Mouse (Mus musculus) testis, adult 10 weeks (tissue): ENCODE data around the gene Olfr916. TPM values are rescaled to one million over a fixed set of nuclear protein-coding genes. Genes with fewer than 3 reads are reported as not detected.

Experiments
- polyA plus RNA-seq: library from polyadenylated mRNA; stranded (reverse); fragments of 350-450 nt; fragmentation: Illumina TruSeq; extraction: RNeasy Lipid Tissue Mini Kit (QIAGEN cat#74804); gene quantifications from one replicate; pipeline ENCODE4 v1.2.3, GENCODE M21; 2014; ENCODE audit warnings: low read depth, low replicate concordance

Gene Olfr916
- not detected for polyA plus RNA-seq

GRCm38 (mm10) chr9:38659775-38660174 is at the start of gene Olfr916:
Olfr916 (minus strand) TSS chr9:38659875.

GRCm38 (mm10) chr9:38674501-38674900 is 14.8 kb upstream of the Olfr916 start, which contains the start of gene Olfr918:
Olfr918 (minus strand) TSS chr9:38674601.

GRCm38 (mm10) chr9:38665742-38666141 is 6.1 kb upstream of the Olfr916 start, which contains the start of gene Olfr917:
Olfr917 (minus strand) TSS chr9:38665842.

Other genes starting within 250 kb of the Olfr916 start
- gene Olfr901, start 230.4 kb downstream of the Olfr916 start, polyA plus RNA-seq, result not detected
- gene Olfr902, start 212.2 kb downstream of the Olfr916 start, polyA plus RNA-seq, result not detected
- not detected for gene Olfr904, start 196.7 kb downstream of the Olfr916 start, polyA plus RNA-seq
- gene Olfr905, start 188.8 kb downstream of the Olfr916 start, polyA plus RNA-seq, result not detected
- 0.15 TPM for gene Olfr906, start 172.8 kb downstream of the Olfr916 start, polyA plus RNA-seq
- not detected for gene Olfr907, start 164.1 kb downstream of the Olfr916 start, polyA plus RNA-seq
- gene Olfr911-ps1, start 138.3 kb downstream of the Olfr916 start, polyA plus RNA-seq, result not detected
- not detected for gene Olfr910, start 122.0 kb downstream of the Olfr916 start, polyA plus RNA-seq
- gene Olfr912, start 79.7 kb downstream of the Olfr916 start, polyA plus RNA-seq, result not detected
- not detected for gene Olfr913, start 67.1 kb downstream of the Olfr916 start, polyA plus RNA-seq
- gene Olfr914, start 54.8 kb downstream of the Olfr916 start, polyA plus RNA-seq, result not detected
- gene Olfr917, start 6.0 kb upstream of the Olfr916 start, polyA plus RNA-seq, result not detected
- not detected for gene Olfr918, start 14.7 kb upstream of the Olfr916 start, polyA plus RNA-seq
- not detected for gene Olfr919, start 43.8 kb upstream of the Olfr916 start, polyA plus RNA-seq
- 8.6 TPM for gene Vwa5a, start 58.4 kb upstream of the Olfr916 start, polyA plus RNA-seq
- 0.22 TPM for gene Olfr920, start 92.4 kb upstream of the Olfr916 start, polyA plus RNA-seq
- gene Olfr921, start 113.2 kb upstream of the Olfr916 start, polyA plus RNA-seq, result not detected
- not detected for gene Olfr922, start 154.7 kb upstream of the Olfr916 start, polyA plus RNA-seq
- not detected for gene Olfr923, start 166.7 kb upstream of the Olfr916 start, polyA plus RNA-seq
- gene Olfr924, start 184.6 kb upstream of the Olfr916 start, polyA plus RNA-seq, result not detected
- gene Olfr26, start 195.2 kb upstream of the Olfr916 start, polyA plus RNA-seq, result not detected
- gene Olfr926, start 217.3 kb upstream of the Olfr916 start, polyA plus RNA-seq, result not detected